Mouse (Mus musculus) G1E (cell line): ENCODE measurements around the gene Shank3. TPM values are rescaled to one million over a fixed set of nuclear protein-coding genes. Genes with fewer than 3 reads are reported as not detected.

Experiments
- ATAC-seq: 2 replicates; pipeline ENCODE4 v1.8.0; 2016; ENCODE audit warnings: mild to moderate bottlenecking; ENCODE audit not compliant: insufficient number of reproducible peaks, poor library complexity, low FRiP score, severe bottlenecking; ENCODE audit errors: extremely low read depth
- DNase-seq: peaks from one replicate; pipeline ENCODE4 v3.0.0; 2012; ENCODE audit warnings: low spot score
- H3K27me3 ChIP-seq: 2 replicates; pipeline ENCODE4 v1.6.1; 2012; ENCODE audit warnings: mild to moderate bottlenecking, low read length, inconsistent platforms; ENCODE audit not compliant: insufficient read depth
- H3K36me3 ChIP-seq: replicated peaks from 2 replicates; pipeline ENCODE3; 2012; ENCODE audit warnings: mild to moderate bottlenecking, inconsistent platforms
- H3K4me1 ChIP-seq: 2 replicates; pipeline ENCODE4 v1.6.1; 2012; ENCODE audit warnings: low read depth, low read length, inconsistent platforms, mixed read lengths; ENCODE audit not compliant: insufficient read depth
- H3K4me3 ChIP-seq: 2 replicates; pipeline ENCODE4 v1.5.1; 2012; ENCODE audit warnings: low read depth, mild to moderate bottlenecking, inconsistent platforms, low read length, moderate library complexity, mixed read lengths
- H3K9me3 ChIP-seq: replicated peaks from 2 replicates; pipeline ENCODE4 v1.6.1; 2012; ENCODE audit warnings: inconsistent platforms
- CTCF ChIP-seq: IDR thresholded peaks from 2 replicates; pipeline ENCODE4 v1.5.1; 2012; ENCODE audit warnings: low read depth, low read length, inconsistent platforms, mixed read lengths
- GATA1 ChIP-seq: IDR thresholded peaks from 2 replicates; pipeline ENCODE4 v1.6.1; 2012; ENCODE audit warnings: borderline replicate concordance, low read length, inconsistent platforms, mixed read lengths
- GATA2 ChIP-seq: IDR thresholded peaks from 2 replicates; pipeline ENCODE4 v1.6.1; 2012; ENCODE audit warnings: low read depth, low read length, inconsistent platforms, borderline replicate concordance
- POLR2AphosphoS5 ChIP-seq: IDR thresholded peaks from 2 replicates; pipeline ENCODE4 v1.6.1; 2012; ENCODE audit warnings: low read depth, low read length, inconsistent platforms; ENCODE audit not compliant: insufficient replicate concordance
- TAL1 ChIP-seq: conservative IDR thresholded peaks from 2 replicates; pipeline ENCODE4 v1.6.1; 2012; ENCODE audit warnings: low read depth, low read length, inconsistent platforms, mixed read lengths
- polyA plus RNA-seq: library from polyadenylated mRNA; stranded (reverse); fragments of >175 nt; gene quantifications from 2 replicates; pipeline ENCODE4 v1.2.3, GENCODE M21; 2012
- total RNA-seq, 2 experiments: library from RNA; stranded (forward) in 1 of 2; stranded (reverse) in 1 of 2; fragments of 200-1000 nt in 1 of 2; fragments of >200 nt in 1 of 2; fragmentation: Nextera tagmentation in 1 of 2; gene quantifications; 2 replicates each; pipeline ENCODE4 v1.2.3; 2014 to 2017

Gene Shank3
- total and polyA plus RNA-seq, 3 experiments, result 0.40 to 0.55 TPM; not detected in 1

DNA sequence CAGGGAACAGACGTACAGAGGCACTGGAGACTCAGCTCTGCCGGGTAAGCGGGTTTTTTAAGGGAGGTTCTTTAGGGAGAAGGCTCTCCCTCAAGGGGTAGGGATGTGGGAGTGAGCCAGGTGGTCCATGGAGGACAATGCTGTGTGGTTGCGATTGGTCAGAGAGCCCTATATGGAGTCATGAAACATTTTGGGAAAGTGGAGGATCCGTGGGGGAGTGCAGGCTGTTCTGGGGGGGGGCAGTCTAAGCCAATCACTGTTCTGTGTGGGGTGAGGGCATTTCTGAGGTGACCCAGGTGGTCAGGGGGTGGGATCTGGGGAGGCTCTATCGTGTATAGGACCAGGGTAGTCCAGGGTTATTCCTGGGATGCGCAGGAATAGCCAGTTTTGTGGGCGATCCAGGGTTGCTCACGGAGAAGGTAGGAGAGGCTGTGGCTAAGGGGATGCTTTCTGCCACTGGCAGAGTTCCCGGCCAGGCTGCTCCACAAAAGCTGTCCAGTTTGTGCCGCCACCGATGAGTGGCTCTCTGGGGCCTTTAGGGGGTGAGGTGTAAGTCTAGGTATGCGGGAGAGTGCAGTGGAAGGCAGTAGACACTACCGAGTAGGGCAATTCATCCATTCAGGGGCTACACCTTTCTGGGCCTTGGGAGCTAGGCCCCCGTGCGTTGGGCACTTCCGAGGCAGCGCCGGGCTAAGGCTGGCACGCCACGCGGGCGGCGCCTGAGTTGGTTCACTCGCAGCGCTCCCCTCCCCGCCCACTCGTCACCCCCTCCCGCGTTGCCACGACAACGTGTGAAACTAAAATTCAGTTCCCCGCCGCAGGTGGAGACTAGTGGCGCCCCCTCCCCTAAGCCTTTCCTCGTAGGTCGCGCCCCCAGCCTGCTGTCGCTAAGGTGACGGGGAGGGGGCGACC is 1.1 kb upstream of the Shank3 start:
- DNase-seq, result no peak
- no peak for ATAC-seq
- H3K27me3 ChIP-seq, result peaks cover 2% of the 10 kb centered on the region; the same call in 1 of the 2 replicates
- H3K4me3 ChIP-seq, result no peak overlapping the region
- H3K9me3 ChIP-seq, result peaks cover 21% of the 10 kb centered on the region
- TF ChIP-seq CTCF (no peak), POLR2AphosphoS5 (no peak), GATA1 (no peak), TAL1 (no peak), GATA2 (no peak)
- H3K4me1 ChIP-seq, result no peaks in the 10 kb centered on the region
- no peaks in the 10 kb centered on the region for H3K36me3 ChIP-seq

DNA sequence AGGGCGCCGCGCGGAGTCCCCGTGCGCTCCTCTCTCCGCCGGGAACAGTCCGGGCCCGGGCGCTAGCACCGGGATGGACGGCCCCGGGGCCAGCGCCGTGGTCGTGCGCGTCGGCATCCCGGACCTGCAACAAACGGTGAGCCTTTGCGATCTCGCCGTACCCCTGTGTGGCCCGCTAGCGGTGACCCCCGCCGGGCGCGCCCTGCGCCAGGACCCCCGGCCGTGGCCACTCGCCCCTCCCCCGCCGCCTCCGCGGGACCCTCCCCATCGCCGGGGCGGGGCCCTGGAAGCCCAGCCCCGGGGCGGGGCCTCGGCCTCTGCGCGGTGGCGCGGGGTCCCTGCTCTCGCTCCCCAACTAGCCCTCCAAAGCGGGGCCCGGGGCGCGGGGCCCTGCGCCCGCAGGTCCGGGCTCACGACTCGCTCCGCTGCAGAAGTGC is 379 bp downstream of the Shank3 start:
- Histone ChIP-seq H3K4me3 (no peak overlapping the region; the same call in 1 of the 2 replicates), H3K9me3 (peaks cover 21% of the 10 kb centered on the region), H3K27me3 (peaks cover 2% of the 10 kb centered on the region; the same call in 1 of the 2 replicates), H3K36me3 (no peaks in the 10 kb centered on the region), H3K4me1 (no peaks in the 10 kb centered on the region)
- ATAC-seq (no peak), DNase-seq (no peak)
- TF ChIP-seq CTCF (no peak), GATA1 (no peak), POLR2AphosphoS5 (no peak), TAL1 (no peak), GATA2 (no peak)

GRCm38 (mm10) chr15:89500221-89500791 is 883 bp downstream of the Shank3 start:
- ATAC-seq, result no peak
- no peaks in the 10 kb centered on the region for H3K36me3 ChIP-seq
- no peak overlapping the region; the same call in 1 of the 2 replicates for H3K4me3 ChIP-seq
- TF ChIP-seq CTCF (no peak), GATA2 (no peak), POLR2AphosphoS5 (no peak), TAL1 (no peak), GATA1 (no peak)
- H3K27me3 ChIP-seq, result peaks cover 2% of the 10 kb centered on the region; the same call in 1 of the 2 replicates
- no peak for DNase-seq
- H3K4me1 ChIP-seq, result no peaks in the 10 kb centered on the region
- peaks cover 21% of the 10 kb centered on the region for H3K9me3 ChIP-seq

DNA sequence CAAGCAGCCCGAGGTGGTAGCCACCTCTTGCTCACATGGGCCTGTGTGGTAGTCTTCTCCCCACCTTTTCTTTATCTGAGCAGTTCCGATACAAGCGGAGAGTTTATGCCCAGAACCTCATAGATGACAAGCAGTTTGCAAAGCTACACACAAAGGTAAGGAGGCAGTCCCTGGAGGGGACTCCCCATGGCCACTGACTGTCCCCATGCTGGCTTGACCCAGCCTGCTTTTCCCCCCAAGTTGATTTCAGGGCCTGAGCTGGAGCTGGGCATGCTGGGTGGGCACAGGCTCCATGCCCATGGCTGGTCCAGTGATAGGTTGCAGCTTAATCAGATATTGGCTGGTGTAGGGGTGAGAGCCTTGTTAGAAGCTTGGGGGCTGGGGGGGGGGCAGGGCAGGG is 1.9 kb downstream of the Shank3 start:
- DNase-seq, result no peak
- TF ChIP-seq POLR2AphosphoS5, result no peak
- TF ChIP-seq TAL1, result no peak
- TF ChIP-seq GATA1, result no peak
- TF ChIP-seq GATA2, result no peak
- TF ChIP-seq CTCF, result no peak
- H3K4me3 ChIP-seq, result no peak overlapping the region

DNA sequence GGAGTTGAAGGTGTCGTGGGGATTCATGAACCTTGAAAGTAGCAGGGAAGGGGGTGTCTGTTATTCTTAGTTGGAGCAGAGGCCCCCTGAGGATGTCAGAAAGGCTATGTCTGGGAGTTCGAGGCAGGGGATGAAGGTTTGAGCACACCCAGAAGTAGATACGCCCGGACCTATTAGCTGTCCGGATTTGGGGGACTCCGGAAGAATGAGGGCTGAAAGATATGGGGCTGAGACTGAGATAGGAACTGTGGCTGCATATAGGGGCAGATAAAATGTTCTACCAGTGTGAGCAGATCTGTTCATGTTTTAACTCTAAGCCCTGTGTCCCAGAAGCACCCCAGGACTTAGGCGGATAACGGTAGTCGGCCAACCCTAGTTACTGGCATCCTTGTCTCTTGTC is 5.4 kb downstream of the Shank3 start:
- DNase-seq (no peak), ATAC-seq (no peak)
- peaks cover 9% of the 10 kb centered on the region for H3K9me3 ChIP-seq
- no peaks in the 10 kb centered on the region for H3K36me3 ChIP-seq
- H3K4me3 ChIP-seq, result no peak overlapping the region
- TF ChIP-seq GATA2 (no peak), TAL1 (no peak), POLR2AphosphoS5 (no peak), CTCF (no peak), GATA1 (no peak)
- no peaks in the 10 kb centered on the region; the same call in 1 of the 2 replicates for H3K27me3 ChIP-seq
- H3K4me1 ChIP-seq, result no peaks in the 10 kb centered on the region

More for the DNA sequence above, 1.9 kb downstream of the Shank3 start:
- Histone ChIP-seq H3K36me3 (no peaks in the 10 kb centered on the region), H3K9me3 (peaks cover 21% of the 10 kb centered on the region), H3K27me3 (peaks cover 2% of the 10 kb centered on the region; the same call in 1 of the 2 replicates), H3K4me1 (no peaks in the 10 kb centered on the region)
- ATAC-seq, result no peak

- TF ChIP-seq TAL1 (no peak), POLR2AphosphoS5 (no peak), GATA2 (no peak), GATA1 (no peak), CTCF (no peak)
- no peak for ATAC-seq
- Histone ChIP-seq H3K4me1 (no peaks in the 10 kb centered on the region), H3K36me3 (no peaks in the 10 kb centered on the region), H3K9me3 (no peaks in the 10 kb centered on the region), H3K27me3 (no peaks in the 10 kb centered on the region), H3K4me3 (no peak overlapping the region)
- DNase-seq, result no peak
Measured at GRCm38 (mm10) chr15:89507751-89508150, 8.3 kb downstream of the Shank3 start.
